Mouse (Mus musculus) small intestine, adult 2 months (tissue): ENCODE results near the gene Rbm4b. TPM values are rescaled to one million over a fixed set of nuclear protein-coding genes. Genes with fewer than 3 reads are reported as not detected.
A peak's percentile ranks its signal among the peaks of the same experiment; 100 is the strongest.
"Not testable (repeated sequence)": the region's sequence is repeated elsewhere in the genome, so short reads cannot be mapped to it uniquely, and the experiment has no call there.

ENCODE experiments used
- H3K27ac ChIP-seq: fragments of 200-500 bp; 2 replicates; pipeline ENCODE4 v1.5.1; 2012; ENCODE audit warnings: low read depth, low read length, control low read depth, inconsistent platforms; ENCODE audit not compliant: insufficient read depth
- H3K27me3 ChIP-seq: fragments of 200-500 bp; 2 replicates; pipeline ENCODE4 v1.6.1; 2012; ENCODE audit warnings: mild to moderate bottlenecking, moderate library complexity, low read length, inconsistent platforms; ENCODE audit not compliant: control insufficient read depth, insufficient read depth
- H3K36me3 ChIP-seq: fragments of 200-500 bp; 2 replicates; pipeline ENCODE4 v1.6.1; 2012; ENCODE audit warnings: mild to moderate bottlenecking, low read length, control low read depth, inconsistent platforms; ENCODE audit not compliant: control insufficient read depth, insufficient read depth
- H3K4me1 ChIP-seq: fragments of 200-500 bp; 2 replicates; pipeline ENCODE4 v1.6.1; 2012; ENCODE audit warnings: low read length, inconsistent platforms, mixed read lengths; ENCODE audit not compliant: control insufficient read depth, insufficient read depth, insufficient read length
- H3K4me3 ChIP-seq: fragments of 200-500 bp; 2 replicates; pipeline ENCODE4 v1.5.1; 2012; ENCODE audit warnings: low read depth, mild to moderate bottlenecking, control low read depth, inconsistent platforms, low read length, moderate library complexity
- CTCF ChIP-seq: fragments of 200-500 bp; IDR thresholded peaks from 2 replicates; pipeline ENCODE4 v1.5.1; 2012; ENCODE audit warnings: low read depth, mild to moderate bottlenecking, control low read depth, inconsistent platforms, low read length, moderate library complexity, mixed read lengths; ENCODE audit not compliant: insufficient replicate concordance, insufficient read length; ENCODE audit errors: extremely low read depth
- POLR2A ChIP-seq: fragments of 200-500 bp; IDR thresholded peaks from 2 replicates; pipeline ENCODE4 v1.6.1; 2012; ENCODE audit warnings: low read depth, mild to moderate bottlenecking, control low read depth, inconsistent platforms, low read length, moderate library complexity
- WGBS: fragments of 180-500 bp; shearing (Covaris S2); methylation state at CpG from one replicate; pipeline ENCODE4 v1.1.7; 2018; 5-methylcytosine and 5-hydroxymethylcytosine counted together
- polyA plus RNA-seq: library from polyadenylated mRNA; depleted of rRNA; stranded (reverse); fragments of >200 nt; gene quantifications from 2 replicates; pipeline ENCODE4 v1.2.3, GENCODE M21; 2012

Gene Rbm4b
- polyA plus RNA-seq, 1 experiment: 4.4 TPM

GRCm38 (mm10) chr19:4755565-4756192 is 618 bp upstream of the Rbm4b start:
- no peaks in the 10 kb centered on the region; the same call in 1 of the 2 replicates for H3K4me1 ChIP-seq
- H3K27me3 ChIP-seq: no peaks in the 10 kb centered on the region
- TF ChIP-seq CTCF: peak; percentile 92
- TF ChIP-seq POLR2A: no peak
- peak overlapping the region; percentile 82 for H3K4me3 ChIP-seq
- peak overlapping the region; percentile 68 for H3K27ac ChIP-seq
- WGBS: 1% methylated on average over 10 of the region's 10 CpGs
- H3K36me3 ChIP-seq: peaks cover 5% of the 10 kb centered on the region; the same call in 1 of the 2 replicates

DNA sequence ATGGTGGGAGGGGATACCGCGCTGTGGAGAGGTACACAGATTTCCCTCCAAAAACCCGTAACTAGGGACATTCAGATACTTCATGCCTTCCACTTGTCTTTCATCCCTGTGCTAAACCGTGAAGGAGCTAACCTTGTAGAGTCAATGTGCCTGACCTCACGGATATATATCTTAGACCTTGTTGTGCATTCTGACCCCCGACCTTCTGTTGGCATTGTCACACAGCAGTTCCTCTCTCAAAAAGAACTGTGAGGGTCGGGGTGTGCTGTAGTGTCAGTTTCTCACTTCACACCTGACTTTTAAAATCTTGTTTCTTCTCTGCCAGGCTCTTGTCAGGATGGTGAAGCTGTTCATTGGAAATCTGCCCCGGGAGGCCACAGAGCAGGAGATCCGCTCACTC is 624 bp downstream of the Rbm4b start:
- peaks cover 9% of the 10 kb centered on the region; the same call in 1 of the 2 replicates for H3K36me3 ChIP-seq
- H3K4me1 ChIP-seq: no peaks in the 10 kb centered on the region; the same call in 1 of the 2 replicates
- TF ChIP-seq POLR2A (no peak), CTCF (no peak)
- WGBS: 3% methylated on average over 9 of the region's 9 CpGs
- H3K4me3 ChIP-seq: peak overlapping the region; percentile 82
- no peak overlapping the region for H3K27ac ChIP-seq
- H3K27me3 ChIP-seq: no peaks in the 10 kb centered on the region

DNA sequence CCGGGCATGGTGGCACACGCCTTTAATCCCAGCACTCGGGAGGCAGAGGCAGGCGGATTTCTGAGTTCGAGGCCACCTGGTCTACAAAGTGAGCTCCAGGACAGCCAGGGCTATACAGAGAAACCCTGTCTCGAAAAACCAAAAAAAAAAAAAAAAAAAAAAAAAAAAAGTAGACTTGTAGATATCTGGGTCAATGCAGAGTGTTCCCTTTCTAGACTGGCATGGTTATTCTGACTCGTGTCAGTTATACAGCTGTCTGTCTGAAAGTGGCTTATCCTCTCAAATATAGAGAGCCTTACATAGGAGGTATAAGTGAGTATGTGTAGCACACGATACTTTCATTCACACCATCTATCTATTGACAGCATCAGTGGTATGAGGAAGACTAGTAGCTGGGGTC is 4.2 kb downstream of the Rbm4b start:
- not testable (repeated sequence) for H3K4me3 ChIP-seq, H3K27ac ChIP-seq, H3K27me3 ChIP-seq, H3K4me1 ChIP-seq
- WGBS: 78% methylated on average over 8 of the region's 8 CpGs
- H3K36me3 ChIP-seq: peaks cover 25% of the 10 kb centered on the region

GRCm38 (mm10) chr19:4762876-4763275 is 6.6 kb downstream of the Rbm4b start:
- H3K27ac ChIP-seq: no peak overlapping the region
- H3K27me3 ChIP-seq: no peaks in the 10 kb centered on the region
- no peak overlapping the region for H3K4me3 ChIP-seq
- peaks cover 34% of the 10 kb centered on the region for H3K36me3 ChIP-seq
- 44% methylated on average over 1 of the region's 1 CpGs for WGBS
- no peak for TF ChIP-seq CTCF
- no peaks in the 10 kb centered on the region; the same call in 1 of the 2 replicates for H3K4me1 ChIP-seq

DNA sequence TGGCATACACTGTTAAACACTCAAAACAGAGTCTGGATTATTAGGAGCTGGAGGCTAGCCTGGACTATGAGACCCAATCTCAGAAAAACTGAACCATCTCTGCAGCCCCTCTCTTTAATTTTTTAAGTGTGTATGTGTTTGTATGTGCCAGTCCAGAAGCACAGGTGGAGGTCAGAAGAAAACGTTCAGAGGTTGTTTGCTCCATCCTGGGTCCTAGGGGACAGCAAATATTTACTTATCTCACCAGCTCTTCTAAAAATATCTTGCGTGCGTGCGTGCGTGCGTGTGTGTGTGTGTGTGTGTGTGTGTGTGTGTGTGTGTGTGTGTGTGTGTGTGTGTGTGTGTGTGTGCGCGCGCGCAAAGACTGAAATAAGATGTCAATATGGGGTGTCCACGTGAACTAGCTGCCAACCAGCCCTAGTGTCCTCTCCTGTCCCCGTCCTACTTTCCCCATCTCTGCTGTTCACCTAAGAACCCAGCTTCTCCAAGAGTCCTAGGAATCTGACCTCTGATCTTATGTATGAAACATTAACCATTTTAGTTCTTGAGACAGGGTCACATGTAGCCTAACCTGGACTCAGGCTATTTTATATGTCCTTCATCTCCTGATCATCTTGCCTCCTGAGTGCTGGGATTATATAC is 11.3 kb downstream of the Rbm4b start:
- H3K27me3 ChIP-seq: no peaks in the 10 kb centered on the region
- WGBS: 82% methylated on average over 12 of the region's 12 CpGs
- no peak overlapping the region for H3K4me3 ChIP-seq
- H3K4me1 ChIP-seq: no peaks in the 10 kb centered on the region
- H3K36me3 ChIP-seq: peaks cover 44% of the 10 kb centered on the region
- no peak overlapping the region for H3K27ac ChIP-seq
- TF ChIP-seq CTCF: no peak

- no peak overlapping the region for H3K4me3 ChIP-seq
- H3K4me1 ChIP-seq: no peaks in the 10 kb centered on the region
- 53% methylated on average over 3 of the region's 3 CpGs for WGBS
- peaks cover 43% of the 10 kb centered on the region for H3K36me3 ChIP-seq
- no peak for TF ChIP-seq CTCF
- TF ChIP-seq POLR2A: no peak
- H3K27me3 ChIP-seq: no peaks in the 10 kb centered on the region
- no peak overlapping the region for H3K27ac ChIP-seq
These were observed 16.5 kb downstream of the Rbm4b start for GRCm38 (mm10) chr19:4772785-4773184.

GRCm38 (mm10) chr19:4782891-4783290 is 26.6 kb downstream of the Rbm4b start:
- H3K36me3 ChIP-seq: peaks cover 68% of the 10 kb centered on the region

GRCm38 (mm10) chr19:4785206-4785605 is 28.9 kb downstream of the Rbm4b start:
- Histone ChIP-seq H3K4me3 (no peak overlapping the region), H3K27ac (no peak overlapping the region), H3K36me3 (peaks cover 71% of the 10 kb centered on the region), H3K27me3 (no peaks in the 10 kb centered on the region), H3K4me1 (no peaks in the 10 kb centered on the region)
- WGBS: 75% methylated on average over 7 of the region's 7 CpGs
- TF ChIP-seq CTCF (no peak), POLR2A (no peak)

More at GRCm38 (mm10) chr19:4782891-4783290, 26.6 kb downstream of the Rbm4b start:
- Histone ChIP-seq H3K4me3 (no peak overlapping the region), H3K4me1 (no peaks in the 10 kb centered on the region), H3K27ac (no peak overlapping the region), H3K27me3 (no peaks in the 10 kb centered on the region)
- TF ChIP-seq CTCF (no peak), POLR2A (no peak)
- WGBS: 83% methylated on average over 2 of the region's 2 CpGs
